Mouse (Mus musculus) brain, embryonic 14.5 days (tissue): ENCODE measurements around the gene Aldh18a1.

ENCODE experiments used
- CTCF ChIP-seq: fragments of 200-500 bp; IDR thresholded peaks from 2 replicates; pipeline ENCODE4 v1.5.1; 2012; ENCODE audit warnings: inconsistent platforms, mild to moderate bottlenecking, moderate library complexity, borderline replicate concordance; ENCODE audit not compliant: insufficient read depth, insufficient read length; ENCODE audit errors: extremely low read depth
- POLR2A ChIP-seq: fragments of 200-500 bp; IDR thresholded peaks from 2 replicates; pipeline ENCODE4 v1.6.1; 2012; ENCODE audit warnings: mild to moderate bottlenecking, inconsistent platforms, borderline replicate concordance; ENCODE audit not compliant: poor library complexity, insufficient read depth, insufficient read length, severe bottlenecking; ENCODE audit errors: extremely low read depth

DNA sequence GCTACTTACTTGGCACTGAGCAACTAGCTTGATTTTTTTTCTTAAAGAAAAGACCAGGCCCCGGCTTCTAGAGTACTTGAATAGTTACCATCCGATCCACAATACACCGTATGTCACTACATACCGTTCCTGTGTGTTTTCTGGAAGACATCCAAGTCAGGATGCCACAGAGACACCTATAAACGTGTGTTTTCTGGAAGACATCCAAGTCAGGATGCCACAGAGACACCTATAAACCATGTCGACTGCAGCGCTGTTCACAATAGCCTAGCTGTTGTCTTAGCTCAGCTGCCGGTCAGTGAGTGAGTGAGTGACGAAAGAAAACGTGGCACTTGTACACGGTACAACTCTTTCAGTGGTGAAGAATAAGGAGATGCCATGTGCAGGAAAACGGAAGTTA lies 37.7 kb upstream of the Aldh18a1 start:
- TF ChIP-seq POLR2A (no peak), CTCF (no peak)
